Mouse (Mus musculus) liver, embryonic 12.5 days (tissue): ENCODE results near the gene Cd44. TPM values are rescaled to one million over a fixed set of nuclear protein-coding genes. Genes with fewer than 3 reads are reported as not detected.

Source experiments
- ATAC-seq: fragments of 200-750 bp; cut with Nextera tagmentation; 2 replicates; pipeline ENCODE4 v1.8.0; 2017; ENCODE audit warnings: moderate number of reproducible peaks, mild to moderate bottlenecking, moderate library complexity
- H3K27ac ChIP-seq: fragments of 300-500 bp; sonication (generic); 2 replicates; pipeline ENCODE4 v1.5.1; 2016; ENCODE audit warnings: mild to moderate bottlenecking
- H3K27me3 ChIP-seq: fragments of 300-500 bp; sonication (generic); replicated peaks from 2 replicates; pipeline ENCODE4 v1.6.1; 2016; ENCODE audit warnings: mild to moderate bottlenecking, moderate library complexity
- H3K36me3 ChIP-seq: fragments of 300-500 bp; sonication (generic); 2 replicates; pipeline ENCODE4 v1.6.1; 2016; ENCODE audit warnings: mild to moderate bottlenecking, moderate library complexity
- H3K4me1 ChIP-seq: fragments of 300-500 bp; sonication (generic); 2 replicates; pipeline ENCODE4 v1.6.1; 2016
- H3K4me2 ChIP-seq: fragments of 300-500 bp; sonication (generic); 2 replicates; pipeline ENCODE4 v1.6.1; 2016; ENCODE audit warnings: mild to moderate bottlenecking, moderate library complexity
- H3K4me3 ChIP-seq: fragments of 300-500 bp; sonication (generic); 2 replicates; pipeline ENCODE4 v1.5.1; 2016; ENCODE audit warnings: mild to moderate bottlenecking, moderate library complexity
- H3K9ac ChIP-seq: fragments of 300-500 bp; sonication (generic); 2 replicates; pipeline ENCODE4 v1.6.1; 2016; ENCODE audit warnings: mild to moderate bottlenecking, moderate library complexity
- H3K9me3 ChIP-seq: fragments of 300-500 bp; sonication (generic); replicated peaks from 2 replicates; pipeline ENCODE4 v1.6.1; 2016; ENCODE audit warnings: mild to moderate bottlenecking, moderate library complexity
- WGBS: fragments of 180-500 bp; shearing (Covaris S2); methylation state at CpG from one replicate; pipeline ENCODE4 v1.1.7; 2016; ENCODE audit not compliant: insufficient replicate concordance; 5-methylcytosine and 5-hydroxymethylcytosine counted together
- polyA plus RNA-seq: library from polyadenylated mRNA; unstranded; fragments of >200 nt; fragmentation: Nextera tagmentation; extraction: Ambion mirVana; gene quantifications from 2 replicates; pipeline ENCODE4 v1.2.1, GENCODE M21; 2016

The Cd44 gene
- polyA plus RNA-seq, 1 experiment from 2014 or later: 17.8 TPM

GRCm38 (mm10) chr2:102934834-102935233, 33.4 kb upstream of the Cd44 start:
- Histone ChIP-seq H3K4me1 (no peaks in the 10 kb centered on the region), H3K9me3 (no peaks in the 10 kb centered on the region), H3K36me3 (no peaks in the 10 kb centered on the region), H3K4me3 (no peak overlapping the region), H3K9ac (no peak overlapping the region), H3K4me2 (no peak overlapping the region), H3K27ac (no peak overlapping the region), H3K27me3 (no peaks in the 10 kb centered on the region)
- 62% methylated on average over 3 of the region's 3 CpGs for WGBS
- ATAC-seq: no peak

GRCm38 (mm10) chr2:102933787-102934186, 32.3 kb upstream of the Cd44 start:
- Histone ChIP-seq H3K27ac (no peak overlapping the region), H3K27me3 (no peaks in the 10 kb centered on the region), H3K36me3 (no peaks in the 10 kb centered on the region), H3K4me1 (peaks cover 5% of the 10 kb centered on the region), H3K9ac (no peak overlapping the region), H3K9me3 (no peaks in the 10 kb centered on the region), H3K4me3 (no peak overlapping the region), H3K4me2 (no peak overlapping the region)
- ATAC-seq: no peak

GRCm38 (mm10) chr2:102933142-102933541, 31.7 kb upstream of the Cd44 start:
- Histone ChIP-seq H3K9me3 (no peaks in the 10 kb centered on the region), H3K4me1 (peaks cover 5% of the 10 kb centered on the region), H3K36me3 (no peaks in the 10 kb centered on the region), H3K27ac (no peak overlapping the region), H3K4me3 (no peak overlapping the region), H3K27me3 (no peaks in the 10 kb centered on the region), H3K4me2 (no peak overlapping the region), H3K9ac (no peak overlapping the region)
- ATAC-seq: no peak
- 68% methylated on average over 4 of the region's 4 CpGs for WGBS

GRCm38 (mm10) chr2:102932667-102933066, 31.2 kb upstream of the Cd44 start:
- peaks cover 5% of the 10 kb centered on the region for H3K4me1 ChIP-seq
- ATAC-seq: no peak
- no peak overlapping the region for H3K9ac ChIP-seq
- no peak overlapping the region for H3K27ac ChIP-seq
- WGBS: 43% methylated on average over 1 of the region's 1 CpGs
- H3K36me3 ChIP-seq: no peaks in the 10 kb centered on the region
- no peak overlapping the region for H3K4me2 ChIP-seq
- H3K9me3 ChIP-seq: no peaks in the 10 kb centered on the region
- no peak overlapping the region for H3K4me3 ChIP-seq
- no peaks in the 10 kb centered on the region for H3K27me3 ChIP-seq

- Histone ChIP-seq H3K36me3 (no peaks in the 10 kb centered on the region), H3K9me3 (no peaks in the 10 kb centered on the region), H3K27ac (no peak overlapping the region), H3K4me1 (peaks cover 5% of the 10 kb centered on the region), H3K27me3 (no peaks in the 10 kb centered on the region), H3K9ac (no peak overlapping the region), H3K4me2 (no peak overlapping the region), H3K4me3 (no peak overlapping the region)
- no peak for ATAC-seq
Measured at GRCm38 (mm10) chr2:102928211-102928610, 26.7 kb upstream of the Cd44 start.

GRCm38 (mm10) chr2:102924480-102924879, 23.0 kb upstream of the Cd44 start:
- no peaks in the 10 kb centered on the region for H3K27me3 ChIP-seq
- no peaks in the 10 kb centered on the region for H3K36me3 ChIP-seq
- H3K9ac ChIP-seq: no peak overlapping the region
- H3K4me1 ChIP-seq: peaks cover 5% of the 10 kb centered on the region
- no peaks in the 10 kb centered on the region for H3K9me3 ChIP-seq
- ATAC-seq: no peak
- no peak overlapping the region for H3K4me3 ChIP-seq
- no peak overlapping the region for H3K4me2 ChIP-seq
- WGBS: 57% methylated on average over 1 of the region's 1 CpGs
- no peak overlapping the region for H3K27ac ChIP-seq

GRCm38 (mm10) chr2:102923682-102924081, 22.2 kb upstream of the Cd44 start:
- Histone ChIP-seq H3K36me3 (no peaks in the 10 kb centered on the region), H3K9ac (no peak overlapping the region), H3K4me1 (no peaks in the 10 kb centered on the region), H3K9me3 (no peaks in the 10 kb centered on the region), H3K27ac (no peak overlapping the region), H3K4me3 (no peak overlapping the region), H3K4me2 (no peak overlapping the region), H3K27me3 (no peaks in the 10 kb centered on the region)
- 60% methylated on average over 3 of the region's 3 CpGs for WGBS
- ATAC-seq: no peak

- 78% methylated on average over 3 of the region's 3 CpGs for WGBS
- H3K9me3 ChIP-seq: no peaks in the 10 kb centered on the region
- ATAC-seq: no peak
- H3K4me2 ChIP-seq: no peak overlapping the region
- no peak overlapping the region for H3K4me3 ChIP-seq
- H3K27me3 ChIP-seq: no peaks in the 10 kb centered on the region
- no peak overlapping the region for H3K27ac ChIP-seq
- H3K9ac ChIP-seq: no peak overlapping the region
- H3K36me3 ChIP-seq: no peaks in the 10 kb centered on the region
- H3K4me1 ChIP-seq: no peaks in the 10 kb centered on the region
Measured at GRCm38 (mm10) chr2:102922066-102922465, 20.6 kb upstream of the Cd44 start.

GRCm38 (mm10) chr2:102918301-102918700, 16.8 kb upstream of the Cd44 start:
- Histone ChIP-seq H3K4me3 (no peak overlapping the region), H3K4me2 (no peak overlapping the region), H3K27me3 (no peaks in the 10 kb centered on the region), H3K4me1 (peaks cover 14% of the 10 kb centered on the region), H3K9me3 (no peaks in the 10 kb centered on the region), H3K36me3 (no peaks in the 10 kb centered on the region), H3K9ac (no peak overlapping the region), H3K27ac (no peak overlapping the region)
- ATAC-seq: no peak
- whole genome bisulfite sequencing: 46% methylated on average over 1 of the region's 1 CpGs

- Histone ChIP-seq H3K9me3 (no peaks in the 10 kb centered on the region), H3K4me1 (peaks cover 14% of the 10 kb centered on the region), H3K4me3 (no peak overlapping the region), H3K4me2 (no peak overlapping the region), H3K36me3 (no peaks in the 10 kb centered on the region), H3K9ac (no peak overlapping the region), H3K27me3 (no peaks in the 10 kb centered on the region), H3K27ac (no peak overlapping the region)
- no peak for ATAC-seq
- 50% methylated on average over 3 of the region's 3 CpGs for WGBS
Measured at GRCm38 (mm10) chr2:102916596-102916995, 15.1 kb upstream of the Cd44 start.

GRCm38 (mm10) chr2:102914675-102915074, 13.2 kb upstream of the Cd44 start:
- Histone ChIP-seq H3K4me2 (peak overlapping the region; percentile 31; the same call in 1 of the 2 replicates), H3K9me3 (no peaks in the 10 kb centered on the region), H3K27me3 (no peaks in the 10 kb centered on the region), H3K9ac (no peak overlapping the region), H3K36me3 (no peaks in the 10 kb centered on the region), H3K4me3 (no peak overlapping the region), H3K4me1 (peaks cover 14% of the 10 kb centered on the region), H3K27ac (0 out of 2 replicates have a peak overlapping the region, but pooled peaks have one; percentile 7)
- 49% methylated on average over 5 of the region's 5 CpGs for WGBS
- ATAC-seq: peak; percentile 18; the same call in 1 of the 2 replicates

- 47% methylated on average over 11 of the region's 11 CpGs for WGBS
- H3K9ac ChIP-seq: no peak overlapping the region
- peaks cover 14% of the 10 kb centered on the region for H3K4me1 ChIP-seq
- H3K27ac ChIP-seq: 0 out of 2 replicates have a peak overlapping the region, but pooled peaks have one; percentile 7
- no peak overlapping the region for H3K4me3 ChIP-seq
- ATAC-seq: peak; percentile 88
- H3K36me3 ChIP-seq: no peaks in the 10 kb centered on the region
- H3K27me3 ChIP-seq: no peaks in the 10 kb centered on the region
- peak overlapping the region; percentile 31 for H3K4me2 ChIP-seq
- no peaks in the 10 kb centered on the region for H3K9me3 ChIP-seq
Measured at GRCm38 (mm10) chr2:102913833-102914545, 12.5 kb upstream of the Cd44 start.

GRCm38 (mm10) chr2:102912951-102913350, 11.5 kb upstream of the Cd44 start:
- no peaks in the 10 kb centered on the region for H3K9me3 ChIP-seq
- no peak overlapping the region for H3K9ac ChIP-seq
- 42% methylated on average over 2 of the region's 2 CpGs for WGBS
- H3K4me2 ChIP-seq: no peak overlapping the region
- no peak for ATAC-seq
- no peak overlapping the region for H3K27ac ChIP-seq
- peaks cover 14% of the 10 kb centered on the region for H3K4me1 ChIP-seq
- no peak overlapping the region for H3K4me3 ChIP-seq
- no peaks in the 10 kb centered on the region for H3K36me3 ChIP-seq
- no peaks in the 10 kb centered on the region for H3K27me3 ChIP-seq
